Mouse (Mus musculus) lung, postnatal 10 days (tissue): Measurements from ENCODE around the gene Kmt2b.
A peak's percentile ranks its signal among the peaks of the same experiment; 100 is the strongest.

Source experiments
- DNase-seq: peaks from one replicate; pipeline ENCODE4 v3.0.0; 2021

Gene Kmt2b

GRCm38 (mm10) chr7:30599933-30600353 is 11.4 kb upstream of the Kmt2b start:
- DNase-seq: peak; percentile 94

GRCm38 (mm10) chr7:30598786-30599185 is 10.3 kb upstream of the Kmt2b start, which contains the start of gene Zbtb32:
TSS of gene Zbtb32 (minus strand) at chr7:30598909.
- no peak for DNase-seq

GRCm38 (mm10) chr7:30596811-30597210 is 8.3 kb upstream of the Kmt2b start:
- peak; percentile 43 for DNase-seq

- no peak for DNase-seq
Measured at GRCm38 (mm10) chr7:30596093-30596492, 7.6 kb upstream of the Kmt2b start.

GRCm38 (mm10) chr7:30594510-30595024 is 6.0 kb upstream of the Kmt2b start:
- DNase-seq: no peak

GRCm38 (mm10) chr7:30593579-30594509 is 5.3 kb upstream of the Kmt2b start:
- no peak for DNase-seq

- no peak for DNase-seq
Measured at GRCm38 (mm10) chr7:30592772-30593423, 4.4 kb upstream of the Kmt2b start.

- DNase-seq: no peak
Measured at GRCm38 (mm10) chr7:30591605-30591951, 3.1 kb upstream of the Kmt2b start.

- no peak for DNase-seq
Measured at GRCm38 (mm10) chr7:30590927-30591604, 2.5 kb upstream of the Kmt2b start.

- DNase-seq: peak; percentile 93
Measured at GRCm38 (mm10) chr7:30589435-30590301, 1.1 kb upstream of the Kmt2b start.

- peak; percentile 53 for DNase-seq
Measured at GRCm38 (mm10) chr7:30587842-30588667, 471 bp downstream of the Kmt2b start.

GRCm38 (mm10) chr7:30586455-30587020 is 2.0 kb downstream of the Kmt2b start:
- no peak for DNase-seq

- no peak for DNase-seq
Measured at GRCm38 (mm10) chr7:30585170-30585569, 3.4 kb downstream of the Kmt2b start.

- DNase-seq: no peak
Measured at GRCm38 (mm10) chr7:30584339-30584738, 4.2 kb downstream of the Kmt2b start.

- no peak for DNase-seq
Measured at GRCm38 (mm10) chr7:30581547-30581946, 7.0 kb downstream of the Kmt2b start.

GRCm38 (mm10) chr7:30579950-30580349 is 8.6 kb downstream of the Kmt2b start:
- no peak for DNase-seq

- no peak for DNase-seq
Measured at GRCm38 (mm10) chr7:30572969-30573368, 15.6 kb downstream of the Kmt2b start.

- DNase-seq: no peak
Measured at GRCm38 (mm10) chr7:30572389-30572788, 16.1 kb downstream of the Kmt2b start.

- no peak for DNase-seq
Measured at GRCm38 (mm10) chr7:30567555-30567954, 21.0 kb downstream of the Kmt2b start.

- DNase-seq: no peak
Measured at GRCm38 (mm10) chr7:30566033-30566432, 22.5 kb downstream of the Kmt2b start.
